Comparison of ENCODE assay signal across 8 mouse cellular contexts in the genomic region with DNA sequence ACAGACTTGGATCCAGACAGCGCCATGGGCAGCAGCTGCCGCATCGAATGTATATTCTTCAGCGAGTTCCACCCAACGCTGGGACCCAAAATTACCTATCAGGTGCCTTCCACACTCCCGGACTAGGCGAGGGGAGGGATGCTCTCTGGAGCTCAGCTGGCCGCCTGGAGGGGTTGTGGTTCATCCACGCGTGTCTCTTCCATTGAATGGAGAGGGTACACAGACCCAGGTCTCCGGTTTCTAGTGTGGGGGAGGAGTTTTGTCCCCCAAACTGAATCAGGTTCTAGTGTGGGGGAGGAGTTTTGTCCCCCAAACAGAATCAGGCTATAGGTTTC. TPM values are rescaled to one million over a fixed set of nuclear protein-coding genes. Genes with fewer than 3 reads are reported as not detected.
DNase-seq lines count a peak whose midpoint lies in the region; ATAC-seq and TF ChIP-seq lines count a peak whose summit lies in the region.

No protein-coding gene starts in this region.

- TF ChIP-seq EP300 in MEL (IDR thresholded peaks at IDR 0.05; ENCODE audit: low read depth in 1 of 2, low read length in 2 of 2) = no peak

- no peak for TF ChIP-seq CTCF in MEL (IDR thresholded peaks at IDR 0.05 in 2 of 3, conservative IDR thresholded peaks at IDR 0.05 in 1 of 3; ENCODE audit: control insufficient read depth in 1 of 3, insufficient read depth in 1 of 3, low read depth in 2 of 3, low read length in 3 of 3, poor library complexity in 1 of 3, severe bottlenecking in 1 of 3)

- peak overlapping the region; percentile 74 for H3K4me3 ChIP-seq in heart, embryonic 13.5 days
- H3K4me3 ChIP-seq in MEL (ENCODE audit: control insufficient read depth in 1 of 2, insufficient read depth in 1 of 2, low read depth in 2 of 2, low read length in 2 of 2) = peak overlapping the region; percentile 72 to 90
- peak overlapping the region; percentile 61 for H3K4me3 ChIP-seq in hindbrain, embryonic 12.5 days
- peak overlapping the region; percentile 68 for H3K4me3 ChIP-seq in midbrain, embryonic 10.5 days

- peak overlapping the region; percentile 93 for H3K9ac ChIP-seq in heart, embryonic 13.5 days
- H3K9ac ChIP-seq in MEL (ENCODE audit: control insufficient read depth, low read depth, low read length, poor library complexity, severe bottlenecking) = peak overlapping the region; percentile 82
- peak overlapping the region; percentile 69 for H3K9ac ChIP-seq in hindbrain, embryonic 12.5 days

- no peak for ATAC-seq in heart, embryonic 13.5 days (ENCODE audit: extremely low read depth, insufficient number of reproducible peaks, low FRiP score, low TSS enrichment)
- peak; percentile 39 for ATAC-seq in hindbrain, embryonic 12.5 days (ENCODE audit: low FRiP score)

- intact Hi-C loops in heart, postnatal 10 days (cut with DNase I) = no loop called here

- TF ChIP-seq POLR2A in MEL (IDR thresholded peaks at IDR 0.05; ENCODE audit: control insufficient read depth in 1 of 2, insufficient read depth in 1 of 2, low read depth in 1 of 2, low read length in 2 of 2, poor library complexity in 1 of 2) = no peak

- H3K79me2 ChIP-seq in MEL (ENCODE audit: control insufficient read depth, insufficient read depth, low read length, poor library complexity) = peaks cover 10% of the 10 kb centered on the region

- TF ChIP-seq RAD21 in MEL (IDR thresholded peaks at IDR 0.05; ENCODE audit: low read depth, low read length) = no peak

- no peak for DNase-seq in heart, postnatal 10 days
- DNase-seq in MEL (ENCODE audit: low read depth, low spot score) = no peak
- DNase-seq in midbrain, embryonic 10.5 days (ENCODE audit: low spot score) = no peak
- DNase-seq in urinary bladder, postnatal 14 days (ENCODE audit: low spot score) = no peak
- no peak for DNase-seq in spleen, adult 12 weeks (ENCODE audit: low spot score)
- DNase-seq in B cell, adult 2 months = no peak

- H3K4me1 ChIP-seq in heart, embryonic 13.5 days = peaks cover 31% of the 10 kb centered on the region
- H3K4me1 ChIP-seq in MEL (ENCODE audit: control insufficient read depth in 1 of 2, insufficient read depth in 2 of 2, low read length in 2 of 2) = peaks cover 0 to 8% of the 10 kb centered on the region in 2 experiments; a peak in 1 of 4 replicates
- peaks cover 40% of the 10 kb centered on the region for H3K4me1 ChIP-seq in hindbrain, embryonic 12.5 days
- peaks cover 57% of the 10 kb centered on the region for H3K4me1 ChIP-seq in midbrain, embryonic 10.5 days

- H3K27ac ChIP-seq in heart, embryonic 13.5 days (replicated peaks) = peak overlapping the region; percentile 59; the same call in 1 of the 2 replicates
- peak overlapping the region; percentile 51 for H3K27ac ChIP-seq in MEL (ENCODE audit: control insufficient read depth, low read depth, low read length)
- no peak overlapping the region for H3K27ac ChIP-seq in hindbrain, embryonic 12.5 days
- peak overlapping the region; percentile 87 for H3K27ac ChIP-seq in midbrain, embryonic 10.5 days (replicated peaks)

- peaks cover 53% of the 10 kb centered on the region for H3K36me3 ChIP-seq in heart, embryonic 13.5 days
- peaks cover 0 to 2% of the 10 kb centered on the region in 2 experiments; a peak in 1 of 4 replicates for H3K36me3 ChIP-seq in MEL (ENCODE audit: control insufficient read depth in 1 of 2, insufficient read depth in 2 of 2, low read length in 2 of 2)
- H3K36me3 ChIP-seq in hindbrain, embryonic 12.5 days = peaks cover 47% of the 10 kb centered on the region
- H3K36me3 ChIP-seq in midbrain, embryonic 10.5 days = peaks cover 54% of the 10 kb centered on the region

- WGBS in heart, embryonic 13.5 days = 2% methylated on average over 11 of the region's 11 CpGs
- WGBS in hindbrain, embryonic 12.5 days = under 1% methylated on average over 11 of the region's 11 CpGs
- 1% methylated on average over 11 of the region's 11 CpGs for WGBS in midbrain, embryonic 10.5 days

- peaks cover 1% of the 10 kb centered on the region; the same call in 1 of the 2 replicates for H3K27me3 ChIP-seq in heart, embryonic 13.5 days (replicated peaks)
- no peaks in the 10 kb centered on the region for H3K27me3 ChIP-seq in MEL (ENCODE audit: control insufficient read depth in 1 of 2, insufficient read depth in 2 of 2, low read length in 2 of 2)
- H3K27me3 ChIP-seq in hindbrain, embryonic 12.5 days = no peaks in the 10 kb centered on the region
- no peaks in the 10 kb centered on the region for H3K27me3 ChIP-seq in midbrain, embryonic 10.5 days (ENCODE audit: low read depth, poor library complexity, severe bottlenecking)

- H3K4me2 ChIP-seq in heart, embryonic 13.5 days = peak overlapping the region; percentile 97
- peak overlapping the region; percentile 83 for H3K4me2 ChIP-seq in hindbrain, embryonic 12.5 days (replicated peaks)

- H3K9me3 ChIP-seq in heart, embryonic 13.5 days = no peaks in the 10 kb centered on the region
- H3K9me3 ChIP-seq in MEL (replicated peaks; ENCODE audit: insufficient read depth, low read length) = no peaks in the 10 kb centered on the region
- no peaks in the 10 kb centered on the region for H3K9me3 ChIP-seq in hindbrain, embryonic 12.5 days (replicated peaks)
- no peaks in the 10 kb centered on the region for H3K9me3 ChIP-seq in midbrain, embryonic 10.5 days (replicated peaks)

TF ChIP-seq in MEL, 35 proteins besides CTCF, POLR2A, EP300 and RAD21:
- TF ChIP-seq POLR2AphosphoS2 (IDR thresholded peaks at IDR 0.05; ENCODE audit: low read length) (no peak), MAZ (IDR thresholded peaks at IDR 0.05; ENCODE audit: low read depth, low read length) (peak; percentile 2; the same call in 1 of the 2 replicates), SMC3 (IDR thresholded peaks at IDR 0.05; ENCODE audit: low read depth, low read length) (no peak), ZC3H11A (IDR thresholded peaks at IDR 0.05; ENCODE audit: low read depth, low read length) (no peak)
TF ChIP-seq in MEL: peak in this region for 1.

RNA-seq across cellular contexts. Expression of gene Nprl2, which starts 0.3 kb away (rescaled TPM):
- 27.8 and 27.9 TPM in 2 replicates for polyA plus RNA-seq in heart, embryonic 13.5 days (2015; fragmentation: Nextera tagmentation; extraction: Ambion mirVana)
- 10 to 100 TPM; 12.9 to 16.7 TPM for total RNA-seq in heart, postnatal 10 days (2021)
- 23.2 and 25.4 TPM in 2 replicates for total RNA-seq in MEL (2012; rRNA removed)
- polyA plus RNA-seq in MEL (2012; ENCODE audit: insufficient read depth in 1 of 2, insufficient read length in 2 of 2, low read depth in 1 of 2, low replicate concordance in 2 of 2, missing spikeins in 1 of 2) = 10 to 100 TPM in 1 of 2 experiments, not detected in 1; 30.2 TPM
- 47.5 and 50.5 TPM in 2 replicates for polyA plus RNA-seq in hindbrain, embryonic 12.5 days (2016; fragmentation: Nextera tagmentation; extraction: Ambion mirVana)
- polyA plus RNA-seq in midbrain, embryonic 10.5 days (2016; fragmentation: Nextera tagmentation; extraction: Ambion mirVana) = 37.1 and 40.4 TPM in 2 replicates

RNA-seq across cellular contexts. Expression of gene Cyb561d2, which starts 0.3 kb away (rescaled TPM):
- polyA plus RNA-seq in heart, embryonic 13.5 days (2015; fragmentation: Nextera tagmentation; extraction: Ambion mirVana) = 17.7 and 19.1 TPM in 2 replicates
- total RNA-seq in heart, postnatal 10 days (2021) = 1 to 10 TPM; 5.5 to 6.2 TPM
- 38.1 and 38.3 TPM in 2 replicates for total RNA-seq in MEL (2012; rRNA removed)
- 10 to 100 TPM in 1 of 2 experiments, not detected in 1; 37.8 TPM for polyA plus RNA-seq in MEL (2012; ENCODE audit: insufficient read depth in 1 of 2, insufficient read length in 2 of 2, low read depth in 1 of 2, low replicate concordance in 2 of 2, missing spikeins in 1 of 2)
- 21.9 and 22.6 TPM in 2 replicates for polyA plus RNA-seq in hindbrain, embryonic 12.5 days (2016; fragmentation: Nextera tagmentation; extraction: Ambion mirVana)
- polyA plus RNA-seq in midbrain, embryonic 10.5 days (2016; fragmentation: Nextera tagmentation; extraction: Ambion mirVana) = 20.5 and 22.6 TPM in 2 replicates

RNA-seq across cellular contexts. Expression of gene Zmynd10, which starts 4.8 kb away (rescaled TPM):
- polyA plus RNA-seq in heart, embryonic 13.5 days (2015; fragmentation: Nextera tagmentation; extraction: Ambion mirVana) = not detected in 2 replicates
- total RNA-seq in heart, postnatal 10 days (2021) = not detected
- 0.26 and 0.31 TPM in 2 replicates for total RNA-seq in MEL (2012; rRNA removed)
- polyA plus RNA-seq in MEL (2012; ENCODE audit: insufficient read depth in 1 of 2, insufficient read length in 2 of 2, low read depth in 1 of 2, low replicate concordance in 2 of 2, missing spikeins in 1 of 2) = under 1 TPM in 1 of 2 experiments, not detected in 1; 0.85 TPM
- 3.6 and 4.3 TPM in 2 replicates for polyA plus RNA-seq in hindbrain, embryonic 12.5 days (2016; fragmentation: Nextera tagmentation; extraction: Ambion mirVana)
- 0.75 and 1.1 TPM in 2 replicates for polyA plus RNA-seq in midbrain, embryonic 10.5 days (2016; fragmentation: Nextera tagmentation; extraction: Ambion mirVana)

RNA-seq across cellular contexts. Expression of gene Tmem115, which starts 8.6 kb away (rescaled TPM):
- 30.4 and 32.3 TPM in 2 replicates for polyA plus RNA-seq in heart, embryonic 13.5 days (2015; fragmentation: Nextera tagmentation; extraction: Ambion mirVana)
- total RNA-seq in heart, postnatal 10 days (2021) = 10 to 100 TPM; 25.0 to 26.5 TPM
- 26.0 and 34.6 TPM in 2 replicates for total RNA-seq in MEL (2012; rRNA removed)
- 10 to 100 TPM in 1 of 2 experiments, not detected in 1; 39.3 TPM for polyA plus RNA-seq in MEL (2012; ENCODE audit: insufficient read depth in 1 of 2, insufficient read length in 2 of 2, low read depth in 1 of 2, low replicate concordance in 2 of 2, missing spikeins in 1 of 2)
- polyA plus RNA-seq in hindbrain, embryonic 12.5 days (2016; fragmentation: Nextera tagmentation; extraction: Ambion mirVana) = 48.1 and 50.4 TPM in 2 replicates
- polyA plus RNA-seq in midbrain, embryonic 10.5 days (2016; fragmentation: Nextera tagmentation; extraction: Ambion mirVana) = 38.6 and 39.5 TPM in 2 replicates

RNA-seq across cellular contexts. Expression of gene Rassf1, which starts 9.0 kb away (rescaled TPM):
- polyA plus RNA-seq in heart, embryonic 13.5 days (2015; fragmentation: Nextera tagmentation; extraction: Ambion mirVana) = 47.6 and 56.1 TPM in 2 replicates
- 10 to 100 TPM; 28.8 to 32.0 TPM for total RNA-seq in heart, postnatal 10 days (2021)
- total RNA-seq in MEL (2012; rRNA removed) = 40.6 and 48.0 TPM in 2 replicates
- 10 to 100 TPM in 1 of 2 experiments, not detected in 1; 56.9 TPM for polyA plus RNA-seq in MEL (2012; ENCODE audit: insufficient read depth in 1 of 2, insufficient read length in 2 of 2, low read depth in 1 of 2, low replicate concordance in 2 of 2, missing spikeins in 1 of 2)
- polyA plus RNA-seq in hindbrain, embryonic 12.5 days (2016; fragmentation: Nextera tagmentation; extraction: Ambion mirVana) = 37.3 and 39.9 TPM in 2 replicates
- polyA plus RNA-seq in midbrain, embryonic 10.5 days (2016; fragmentation: Nextera tagmentation; extraction: Ambion mirVana) = 54.2 and 54.8 TPM in 2 replicates
